Mouse (Mus musculus) stomach, embryonic 15.5 days (tissue): Measurements from ENCODE around the gene Olfr204. TPM values are rescaled to one million over a fixed set of nuclear protein-coding genes. Genes with fewer than 3 reads are reported as not detected.

ENCODE experiments used
- polyA plus RNA-seq: library from polyadenylated mRNA; unstranded; fragments of >200 nt; fragmentation: Nextera tagmentation; extraction: Ambion mirVana; gene quantifications from 2 replicates; pipeline ENCODE4 v1.2.1, GENCODE M21; 2015

Olfr204 gene
- polyA plus RNA-seq, 1 experiment from 2014 or later, result not detected

Other genes with a start within 250 kb of the Olfr204 start
- not detected in 2 replicates for gene Olfr190, start 240.2 kb downstream of the Olfr204 start, polyA plus RNA-seq
- gene Olfr191, start 228.4 kb downstream of the Olfr204 start, polyA plus RNA-seq, result not detected in 2 replicates
- not detected in 2 replicates for gene Olfr193, start 206.4 kb downstream of the Olfr204 start, polyA plus RNA-seq
- gene Olfr194, start 197.2 kb downstream of the Olfr204 start, polyA plus RNA-seq, result not detected in 2 replicates
- gene Olfr195, start 171.2 kb downstream of the Olfr204 start, polyA plus RNA-seq, result not detected in 2 replicates
- gene Olfr196, start 147.8 kb downstream of the Olfr204 start, polyA plus RNA-seq, result not detected in 2 replicates
- gene Olfr198, start 114.7 kb downstream of the Olfr204 start, polyA plus RNA-seq, result not detected in 2 replicates
- not detected in 2 replicates for gene Olfr199, start 98.5 kb downstream of the Olfr204 start, polyA plus RNA-seq
- gene Olfr201, start 45.6 kb downstream of the Olfr204 start, polyA plus RNA-seq, result not detected in 2 replicates
- gene Olfr202, start 31.5 kb downstream of the Olfr204 start, polyA plus RNA-seq, result not detected in 2 replicates
- not detected in 2 replicates for gene Olfr203, start 19.4 kb downstream of the Olfr204 start, polyA plus RNA-seq
- gene Olfr205, start 12.9 kb upstream of the Olfr204 start, polyA plus RNA-seq, result not detected in 2 replicates
- gene Olfr206, start 31.0 kb upstream of the Olfr204 start, polyA plus RNA-seq, result not detected in 2 replicates
- gene Olfr209, start 45.7 kb upstream of the Olfr204 start, polyA plus RNA-seq, result not detected in 2 replicates
- not detected in 2 replicates for gene Gabrr3, start 89.1 kb upstream of the Olfr204 start, polyA plus RNA-seq
- gene Riox2, start 153.5 kb upstream of the Olfr204 start, polyA plus RNA-seq, result 36.6 and 37.0 TPM in 2 replicates